Mouse (Mus musculus) heart, postnatal 0 days (tissue): ENCODE results near the gene Atp6v0e. TPM values are rescaled to one million over a fixed set of nuclear protein-coding genes. Genes with fewer than 3 reads are reported as not detected.
A peak's percentile ranks its signal among the peaks of the same experiment; 100 is the strongest.

Experiments used
- ATAC-seq: fragments of 200-750 bp; cut with Nextera tagmentation; 2 replicates; pipeline ENCODE4 v1.8.0; 2017; ENCODE audit warnings: low read depth, moderate number of reproducible peaks, moderate library complexity; ENCODE audit not compliant: insufficient read depth
- DNase-seq: peaks from one replicate; pipeline ENCODE4 v3.0.0-alpha.2; 2016; ENCODE audit warnings: low spot score
- H3K27ac ChIP-seq: fragments of 300-500 bp; sonication (generic); 2 replicates; pipeline ENCODE4 v1.5.1; 2014; ENCODE audit warnings: low read depth, mild to moderate bottlenecking
- H3K27me3 ChIP-seq: fragments of 300-500 bp; sonication (generic); 2 replicates; pipeline ENCODE4 v1.6.1; 2014; ENCODE audit warnings: low read length, mixed read lengths; ENCODE audit not compliant: control insufficient read depth, insufficient read depth
- H3K36me3 ChIP-seq: fragments of 300-500 bp; sonication (generic); replicated peaks from 2 replicates; pipeline ENCODE4 v1.6.1; 2014; ENCODE audit warnings: low read length, mixed read lengths; ENCODE audit not compliant: control insufficient read depth, insufficient read depth
- H3K4me1 ChIP-seq: fragments of 300-500 bp; sonication (generic); 2 replicates; pipeline ENCODE4 v1.6.1; 2014; ENCODE audit warnings: antibody characterized with exemption; ENCODE audit not compliant: control insufficient read depth, insufficient read depth
- H3K4me2 ChIP-seq: fragments of 300-500 bp; sonication (generic); 2 replicates; pipeline ENCODE4 v1.6.1; 2014; ENCODE audit warnings: low read depth, mild to moderate bottlenecking, low read length, moderate library complexity
- H3K4me3 ChIP-seq: fragments of 300-500 bp; sonication (generic); 2 replicates; pipeline ENCODE4 v1.5.1; 2014; ENCODE audit warnings: low read depth, low read length
- H3K9ac ChIP-seq: fragments of 300-500 bp; sonication (generic); replicated peaks from 2 replicates; pipeline ENCODE4 v1.6.1; 2014; ENCODE audit warnings: low read depth, low read length, mixed read lengths
- H3K9me3 ChIP-seq: fragments of 300-500 bp; sonication (generic); replicated peaks from 2 replicates; pipeline ENCODE4 v1.6.1; 2016; ENCODE audit warnings: low read length; ENCODE audit not compliant: control insufficient read depth
- CTCF ChIP-seq: IDR thresholded peaks from 2 replicates; pipeline ENCODE4 v1.5.1; 2016; ENCODE audit warnings: antibody characterized with exemption, control low read depth, low read depth
- EP300 ChIP-seq: IDR thresholded peaks from 2 replicates; pipeline ENCODE4 v1.6.1; 2016; ENCODE audit warnings: antibody characterized with exemption, low read depth
- WGBS: fragments of 180-500 bp; shearing (Covaris S2); extraction: QIAGEN DNeasy Blood & Tissue Kit; methylation state at CpG from one replicate; pipeline ENCODE4 v1.1.7; 2014; 5-methylcytosine and 5-hydroxymethylcytosine counted together
- polyA plus RNA-seq: library from polyadenylated mRNA; unstranded; fragments of >200 nt; fragmentation: Nextera tagmentation; extraction: Ambion mirVana; gene quantifications from 2 replicates; pipeline ENCODE4 v1.2.1, GENCODE M21; 2015
- total RNA-seq: library from RNA; depleted of rRNA; stranded (reverse); fragments of >200 nt; gene quantifications from 2 replicates; pipeline ENCODE4 v1.2.3, GENCODE M21; 2014; ENCODE audit warnings: low replicate concordance

The Atp6v0e gene
- total and polyA plus RNA-seq, 2 experiments from 2014 or later, result 206 to 298 TPM

DNA sequence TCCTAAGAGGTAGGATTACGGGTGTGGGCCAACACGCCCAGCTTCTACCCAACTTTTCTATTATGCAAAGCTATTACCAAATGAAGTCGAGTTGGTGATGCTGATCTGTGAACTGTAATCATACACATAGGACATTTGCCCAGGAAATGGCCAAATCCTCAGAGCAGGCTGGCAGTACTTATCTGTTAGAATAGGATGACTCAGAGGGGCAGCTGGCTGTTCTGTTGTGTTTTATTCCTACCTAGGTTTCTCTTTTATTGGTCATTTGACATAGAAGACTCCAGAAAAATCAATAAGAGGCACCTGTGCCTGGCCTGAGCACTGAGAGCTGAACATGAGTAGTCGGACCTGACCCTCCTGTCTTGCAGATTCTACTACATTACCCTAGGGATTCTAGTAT is 39.6 kb downstream of the Atp6v0e start:
- H3K36me3 ChIP-seq, result peaks cover 34% of the 10 kb centered on the region
- no peaks in the 10 kb centered on the region for H3K27me3 ChIP-seq
- TF ChIP-seq EP300 (no peak), CTCF (no peak)
- ATAC-seq, result no peak
- WGBS, result 77% methylated on average over 4 of the region's 4 CpGs
- H3K9me3 ChIP-seq, result no peaks in the 10 kb centered on the region
- peaks cover 32% of the 10 kb centered on the region for H3K4me1 ChIP-seq
- H3K9ac ChIP-seq, result no peak overlapping the region
- H3K4me3 ChIP-seq, result no peak overlapping the region
- no peak for DNase-seq
- no peak overlapping the region for H3K27ac ChIP-seq
- H3K4me2 ChIP-seq, result no peak overlapping the region

DNA sequence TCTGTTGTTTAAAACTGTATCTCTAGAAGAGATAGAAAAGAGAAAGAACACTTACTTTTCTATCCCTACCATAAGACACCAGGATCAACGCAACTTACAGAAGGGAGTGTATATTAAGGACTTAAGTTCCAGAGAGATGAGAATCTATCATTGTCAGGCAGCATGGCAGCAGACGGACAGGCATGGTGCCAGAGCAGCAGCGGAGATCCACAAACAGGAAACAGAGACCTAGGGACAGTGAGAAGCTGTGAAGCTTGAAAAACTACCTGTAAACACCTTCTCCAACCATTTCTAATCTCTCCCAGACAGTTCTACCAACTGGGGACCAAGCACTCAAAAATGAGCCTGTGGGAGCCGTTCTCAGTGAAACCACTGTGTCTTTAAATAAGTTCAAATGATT is 40.6 kb downstream of the Atp6v0e start:
- WGBS, result 81% methylated on average over 4 of the region's 4 CpGs
- peaks cover 32% of the 10 kb centered on the region for H3K4me1 ChIP-seq
- DNase-seq (no peak), ATAC-seq (no peak)
- no peak overlapping the region for H3K4me3 ChIP-seq
- H3K4me2 ChIP-seq, result no peak overlapping the region
- TF ChIP-seq EP300, result no peak
- no peak for TF ChIP-seq CTCF
- H3K9me3 ChIP-seq, result no peaks in the 10 kb centered on the region
- no peak overlapping the region for H3K9ac ChIP-seq
- no peaks in the 10 kb centered on the region for H3K27me3 ChIP-seq
- peaks cover 23% of the 10 kb centered on the region; the same call in 1 of the 2 replicates for H3K36me3 ChIP-seq
- no peak overlapping the region for H3K27ac ChIP-seq

DNA sequence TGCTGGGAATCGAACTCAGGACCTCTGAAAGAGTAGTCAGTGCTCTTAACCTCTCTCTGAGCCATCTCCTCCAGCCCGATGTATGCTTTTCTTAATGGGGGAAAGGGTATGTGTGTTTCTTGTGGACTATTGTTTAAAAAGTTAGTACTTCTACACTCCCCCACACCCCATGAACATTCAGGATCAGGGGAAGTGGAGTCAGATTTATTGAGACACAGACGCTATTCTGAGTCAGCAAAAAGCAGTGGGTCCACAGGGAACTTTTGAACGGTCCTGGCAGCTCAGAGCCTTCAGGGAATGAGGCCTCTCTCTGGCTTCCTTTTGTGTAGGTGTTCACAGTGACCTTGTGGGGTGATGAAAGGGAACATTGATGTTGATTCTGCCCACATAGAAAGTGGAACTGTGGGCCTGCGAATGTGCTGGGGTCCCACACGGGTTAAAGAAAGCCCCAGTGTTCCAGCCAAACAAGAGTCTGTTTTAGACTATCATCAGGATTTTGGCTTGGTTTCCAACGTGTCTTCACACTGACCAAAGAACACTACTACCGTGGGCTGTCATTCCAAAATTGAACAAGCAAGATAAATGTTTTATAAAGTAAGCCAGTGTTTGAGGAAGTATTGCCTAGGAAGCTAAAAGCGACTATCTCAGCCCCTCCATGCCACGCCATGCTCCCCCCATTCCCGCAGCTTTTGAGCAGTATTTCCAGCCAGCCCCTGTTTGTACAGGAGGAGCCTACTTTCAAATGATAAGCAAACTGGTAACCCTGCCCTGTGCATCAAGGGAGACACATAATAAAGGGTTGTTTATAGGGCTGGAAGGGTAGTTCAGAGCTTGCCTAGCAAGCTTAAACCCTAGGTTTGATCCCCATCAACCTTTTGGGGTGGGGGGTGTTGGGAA is 42.7 kb downstream of the Atp6v0e start:
- Histone ChIP-seq H3K27me3 (no peaks in the 10 kb centered on the region), H3K4me1 (peaks cover 33% of the 10 kb centered on the region), H3K9ac (no peak overlapping the region), H3K4me3 (no peak overlapping the region), H3K36me3 (peaks cover 12% of the 10 kb centered on the region; the same call in 1 of the 2 replicates), H3K27ac (peak overlapping the region; percentile 67; the same call in 1 of the 2 replicates), H3K9me3 (no peaks in the 10 kb centered on the region), H3K4me2 (no peak overlapping the region)
- no peak for TF ChIP-seq CTCF
- no peak for TF ChIP-seq EP300
- ATAC-seq (no peak), DNase-seq (peak; percentile 35)
- 35% methylated on average over 11 of the region's 11 CpGs for WGBS

DNA sequence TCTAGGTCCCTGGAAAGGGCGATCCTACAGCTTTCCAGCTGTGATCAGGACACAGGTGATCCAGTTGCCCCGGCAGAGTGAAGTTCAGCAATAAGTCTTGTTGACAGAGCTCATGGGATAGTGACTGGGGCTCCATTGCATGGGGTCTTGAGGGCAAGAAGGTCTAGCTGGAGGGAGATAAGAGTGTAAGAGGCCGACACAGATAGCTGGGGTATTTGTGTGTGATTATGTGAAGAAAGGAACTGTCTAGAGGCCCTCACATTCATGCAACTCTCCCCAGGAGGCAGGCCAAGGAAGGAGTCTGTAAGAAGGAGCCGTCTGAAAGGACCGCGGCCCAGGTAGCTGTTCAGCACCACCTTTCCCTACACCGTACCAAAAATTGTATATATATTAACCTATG is 44.0 kb downstream of the Atp6v0e start:
- no peak overlapping the region for H3K4me3 ChIP-seq
- no peaks in the 10 kb centered on the region for H3K27me3 ChIP-seq
- no peak for TF ChIP-seq EP300
- no peak for TF ChIP-seq CTCF
- no peak overlapping the region for H3K9ac ChIP-seq
- no peak overlapping the region for H3K4me2 ChIP-seq
- no peak for ATAC-seq
- H3K36me3 ChIP-seq, result 0 out of 2 replicates have a peak, but pooled peaks cover 4% of the 10 kb centered on the region
- peaks cover 21% of the 10 kb centered on the region for H3K4me1 ChIP-seq
- DNase-seq, result no peak
- H3K27ac ChIP-seq, result no peak overlapping the region
- no peaks in the 10 kb centered on the region for H3K9me3 ChIP-seq
- 54% methylated on average over 7 of the region's 7 CpGs for WGBS

DNA sequence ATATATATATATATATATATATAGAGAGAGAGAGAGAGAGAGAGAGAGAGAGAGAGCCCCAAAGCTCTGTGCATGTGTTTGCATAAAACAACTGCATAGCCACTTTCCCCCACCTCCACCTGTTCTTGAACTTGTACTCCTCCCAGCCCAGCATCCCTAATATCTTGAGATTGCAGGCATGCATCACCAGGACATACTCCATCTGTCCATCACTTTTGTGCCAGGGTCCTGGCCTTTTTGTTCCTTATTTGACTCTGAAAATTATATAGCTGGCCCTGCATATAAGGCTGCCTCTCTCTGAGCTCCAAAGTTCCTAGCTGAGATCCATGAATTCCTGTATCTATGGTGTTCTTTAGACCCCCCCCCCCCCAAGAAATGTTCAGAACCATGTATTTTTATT is 45.5 kb downstream of the Atp6v0e start:
- no peak for DNase-seq
- Histone ChIP-seq H3K36me3 (no peaks in the 10 kb centered on the region), H3K4me2 (no peak overlapping the region), H3K4me3 (no peak overlapping the region), H3K9ac (no peak overlapping the region), H3K27me3 (no peaks in the 10 kb centered on the region), H3K4me1 (peaks cover 13% of the 10 kb centered on the region; the same call in 1 of the 2 replicates), H3K9me3 (no peaks in the 10 kb centered on the region), H3K27ac (no peak overlapping the region)
- TF ChIP-seq EP300 (no peak), CTCF (no peak)
- ATAC-seq, result no peak
